Mouse (Mus musculus) liver, adult 2 months (tissue): Measurements from ENCODE around the gene Ralgds.

ENCODE experiments used
- CTCF ChIP-seq: fragments of 200-500 bp; IDR thresholded peaks from 2 replicates; pipeline ENCODE4 v1.5.1; 2011; ENCODE audit warnings: low read depth, low read length, control low read depth
- POLR2A ChIP-seq: fragments of 200-500 bp; IDR thresholded peaks from 2 replicates; pipeline ENCODE4 v1.6.1; 2011; ENCODE audit warnings: low read length, control low read depth; ENCODE audit not compliant: insufficient read depth; ENCODE audit errors: extremely low read depth

DNA sequence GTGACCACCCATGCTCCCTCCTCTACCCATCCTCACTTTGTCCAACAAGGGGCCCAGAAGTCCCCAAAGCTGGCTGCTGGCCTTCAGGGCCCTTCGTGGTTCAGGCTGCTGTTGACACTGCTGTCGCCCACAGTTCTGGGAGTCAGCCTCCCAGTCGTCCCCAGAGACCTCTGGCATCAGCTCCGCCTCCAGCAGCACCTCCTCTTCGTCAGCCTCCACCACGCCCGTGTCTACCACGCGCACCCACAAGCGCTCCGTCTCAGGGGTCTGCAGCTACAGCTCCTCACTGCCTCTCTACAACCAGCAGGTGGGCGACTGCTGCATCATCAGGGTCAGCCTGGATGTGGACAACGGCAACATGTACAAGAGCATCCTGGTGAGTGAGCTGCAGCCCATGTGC is 36.2 kb downstream of the Ralgds start:
- TF ChIP-seq CTCF (no peak), POLR2A (no peak)
